Mouse (Mus musculus): Measurements from ENCODE around the gene Tbk1.

The Tbk1 gene

DNA sequence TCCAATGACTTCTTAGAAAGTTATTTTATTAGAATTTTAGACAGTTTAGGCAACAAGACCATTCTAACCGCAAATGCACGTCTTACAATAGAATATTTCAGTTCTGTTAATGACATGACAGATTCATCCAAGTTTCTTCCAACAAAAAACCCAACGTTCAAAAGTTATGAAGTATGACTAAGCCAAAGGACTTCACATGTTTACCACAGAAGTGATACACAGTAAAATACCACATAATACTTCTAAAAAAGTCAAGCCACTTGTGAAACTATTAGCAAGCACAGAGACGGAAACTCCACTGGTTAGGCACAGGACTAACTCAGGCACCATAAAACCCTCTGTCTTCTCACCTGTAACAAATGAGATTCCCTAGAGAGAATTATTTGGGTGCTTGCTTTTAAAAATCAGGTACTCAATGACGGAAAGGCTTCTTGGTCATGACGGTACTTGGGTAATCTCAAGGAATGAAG lies 819 bp upstream of the Tbk1 start:
- no peak for DNase-seq (ENCODE audit: low read depth, low spot score)

DNA sequence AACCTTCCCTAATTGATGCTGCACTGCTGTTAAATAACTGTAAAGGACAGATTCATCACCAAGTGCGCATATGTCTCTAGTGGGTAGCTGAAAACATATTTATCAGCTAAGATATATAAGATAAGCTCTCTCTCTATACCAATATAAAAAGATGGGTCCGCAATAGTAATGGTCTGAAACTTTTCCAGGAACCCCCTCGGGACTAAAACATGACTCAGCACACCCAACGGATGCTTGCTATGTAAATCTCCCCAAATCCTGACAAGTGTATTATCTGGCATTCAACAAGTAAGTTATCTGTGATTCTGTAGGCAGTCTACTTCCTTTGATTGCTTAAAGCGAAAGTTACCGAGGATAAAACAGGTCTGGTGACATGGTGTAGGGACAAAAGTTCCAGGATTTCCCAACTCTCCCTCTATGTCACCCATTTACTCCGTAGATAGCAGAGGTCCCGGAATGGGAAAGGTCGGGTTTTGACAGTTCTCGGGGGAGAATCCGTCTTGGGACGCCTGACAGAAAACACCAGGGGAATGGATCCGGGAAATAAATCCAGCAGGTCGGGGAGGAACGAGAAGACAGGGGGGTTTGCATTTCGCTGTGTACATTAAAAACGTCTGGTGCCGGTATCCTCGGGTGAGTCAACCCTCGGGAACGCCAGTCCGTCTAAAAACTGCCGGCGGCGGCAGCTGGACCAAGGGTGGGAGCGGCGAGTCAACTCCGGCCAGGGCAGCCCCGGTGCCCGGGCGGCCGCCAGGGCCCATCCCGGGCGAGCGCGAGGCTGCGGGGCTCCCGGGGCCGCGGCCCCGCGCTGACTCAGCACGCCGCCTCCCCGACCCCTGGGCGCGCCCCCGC lies 570 bp downstream of the Tbk1 start:
- DNase-seq (ENCODE audit: low read depth, low spot score), result no peak

DNA sequence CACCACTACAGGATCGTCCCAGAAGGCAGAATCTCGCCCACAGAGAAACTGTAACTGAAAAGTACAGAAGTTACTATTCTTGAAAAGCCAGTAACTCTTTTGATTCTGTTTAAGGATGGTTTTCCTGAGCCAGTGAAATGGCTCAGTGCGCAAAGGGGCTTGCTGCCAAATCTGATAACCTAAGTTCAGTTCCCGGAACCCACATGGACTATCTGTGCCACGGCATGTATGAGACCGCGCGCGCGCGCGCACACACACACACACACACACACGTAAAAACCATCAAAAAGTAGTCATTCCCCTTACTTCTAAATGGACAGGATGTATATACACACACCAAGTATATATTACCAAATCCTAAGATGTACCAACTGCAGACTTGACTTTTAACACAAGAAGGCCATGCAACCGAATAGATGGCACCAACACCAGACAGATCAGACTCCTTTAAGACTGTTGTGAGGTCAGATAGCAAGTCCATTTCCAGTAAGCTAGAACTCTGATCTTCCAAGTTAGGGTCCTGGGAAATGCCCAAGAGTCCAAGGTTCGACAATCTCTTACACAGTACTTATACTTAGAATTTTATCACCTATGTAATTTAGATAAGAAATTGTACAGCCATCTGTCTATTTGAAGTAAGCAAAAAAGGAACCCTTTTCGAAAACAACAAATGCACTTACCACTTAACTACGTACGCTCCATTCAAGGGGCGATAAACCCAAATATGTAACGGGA lies 1.4 kb downstream of the Tbk1 start:
- no peak for DNase-seq (ENCODE audit: low read depth, low spot score)

- no peak for DNase-seq (ENCODE audit: low read depth, low spot score)
Measured at GRCm38 (mm10) chr10:121584033-121584432, 2.6 kb downstream of the Tbk1 start.

DNA sequence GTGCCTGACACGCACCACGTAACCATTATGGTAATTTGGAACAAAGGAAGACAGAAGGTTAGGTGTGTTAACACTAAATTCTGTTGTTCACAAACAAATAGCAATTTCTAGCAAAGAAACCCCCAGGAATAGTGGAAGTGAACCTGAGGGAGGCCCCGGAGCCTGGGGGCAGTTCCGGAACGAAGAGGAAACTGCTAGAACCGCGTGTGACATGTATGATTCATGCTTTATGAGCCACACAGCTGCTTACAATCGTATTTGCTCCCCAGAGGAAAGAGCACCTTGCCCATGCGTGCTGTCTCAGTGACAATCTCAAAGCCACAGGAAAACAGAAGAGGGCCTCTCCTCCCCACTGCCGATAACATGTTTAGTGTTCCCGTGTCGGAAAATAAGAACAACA lies 3.6 kb downstream of the Tbk1 start:
- DNase-seq (ENCODE audit: low read depth, low spot score), result no peak

GRCm38 (mm10) chr10:121582287-121582686 lies 4.3 kb downstream of the Tbk1 start:
- no peak for DNase-seq (ENCODE audit: low read depth, low spot score)

DNA sequence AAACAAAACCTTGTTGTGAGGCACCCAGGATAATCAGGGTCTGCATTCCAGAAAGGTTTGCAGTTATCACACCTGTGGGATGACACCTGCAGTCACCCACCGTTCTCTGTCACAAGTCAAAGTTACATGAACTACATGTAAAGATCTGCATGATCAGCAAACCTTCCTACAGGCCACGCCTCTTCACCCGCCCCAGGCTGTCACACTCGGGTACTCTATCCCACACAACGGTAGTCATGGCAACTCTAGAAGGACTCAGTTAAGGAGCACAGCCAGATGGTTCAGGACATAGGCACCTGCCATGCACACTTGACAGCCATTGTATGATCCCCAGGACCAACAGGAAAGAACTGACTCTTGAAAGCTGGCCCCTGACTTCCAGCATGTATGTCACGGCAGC lies 5.2 kb downstream of the Tbk1 start:
- DNase-seq (ENCODE audit: low read depth, low spot score), result no peak

GRCm38 (mm10) chr10:121580381-121580780 lies 6.2 kb downstream of the Tbk1 start:
- no peak for DNase-seq (ENCODE audit: low read depth, low spot score)

GRCm38 (mm10) chr10:121576372-121576771 lies 10.2 kb downstream of the Tbk1 start:
- no peak for DNase-seq (ENCODE audit: low read depth, low spot score)

DNA sequence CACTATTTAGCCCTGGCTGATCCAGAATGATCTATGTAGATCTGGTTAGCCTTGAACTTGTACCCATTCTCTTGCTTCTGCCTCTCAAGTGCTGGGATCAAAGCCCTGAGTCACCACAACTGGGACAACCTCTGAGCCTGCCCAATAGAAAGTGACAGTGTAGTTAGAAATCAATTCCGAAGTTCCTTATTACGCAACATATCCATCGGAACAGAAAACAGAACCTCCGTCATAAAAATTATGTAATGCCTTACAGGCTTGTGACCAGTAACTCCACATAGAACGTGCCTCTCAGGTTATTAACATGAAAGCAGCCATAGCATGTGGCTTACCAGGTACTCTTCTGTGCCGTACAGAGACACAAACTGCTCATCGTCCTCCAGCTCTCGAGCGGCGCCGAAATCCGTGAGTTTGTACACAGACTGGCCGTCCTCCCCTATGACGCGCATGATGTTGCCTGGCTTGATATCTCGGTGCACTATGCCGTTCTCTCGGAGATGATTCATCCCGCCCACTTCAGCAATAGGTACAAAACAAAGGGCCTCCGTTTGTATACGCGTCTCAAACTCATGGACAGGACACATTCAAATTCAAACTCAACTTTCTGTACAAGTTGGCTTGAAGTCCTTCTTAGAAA lies 15.0 kb downstream of the Tbk1 start:
- no peak for DNase-seq (ENCODE audit: low read depth, low spot score)

- no peak for DNase-seq (ENCODE audit: low read depth, low spot score)
Measured at GRCm38 (mm10) chr10:121571031-121571430, 15.6 kb downstream of the Tbk1 start.

DNA sequence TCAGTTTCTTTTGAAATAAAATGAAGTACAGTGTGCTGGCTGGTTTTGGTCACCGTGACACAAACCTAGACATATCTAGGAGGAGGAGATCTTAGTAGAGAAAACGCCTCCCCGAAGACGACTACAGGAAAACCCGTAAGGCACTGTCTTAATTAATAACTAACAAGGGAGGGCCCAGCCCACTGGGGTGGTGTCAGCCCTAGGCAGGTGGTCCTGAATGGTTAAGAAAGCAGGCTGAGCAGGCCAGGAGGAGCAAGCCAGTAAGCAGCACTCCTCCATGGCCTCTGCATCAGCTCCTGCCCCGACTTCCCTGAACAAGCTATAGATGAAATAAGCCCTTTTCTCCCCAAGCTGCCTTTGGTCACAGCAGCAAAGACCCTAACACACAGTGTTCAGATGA lies 16.8 kb downstream of the Tbk1 start:
- DNase-seq (ENCODE audit: low read depth, low spot score), result no peak

- DNase-seq (ENCODE audit: low read depth, low spot score), result peak; percentile 24
Measured at GRCm38 (mm10) chr10:121569001-121569589, 17.5 kb downstream of the Tbk1 start.

DNA sequence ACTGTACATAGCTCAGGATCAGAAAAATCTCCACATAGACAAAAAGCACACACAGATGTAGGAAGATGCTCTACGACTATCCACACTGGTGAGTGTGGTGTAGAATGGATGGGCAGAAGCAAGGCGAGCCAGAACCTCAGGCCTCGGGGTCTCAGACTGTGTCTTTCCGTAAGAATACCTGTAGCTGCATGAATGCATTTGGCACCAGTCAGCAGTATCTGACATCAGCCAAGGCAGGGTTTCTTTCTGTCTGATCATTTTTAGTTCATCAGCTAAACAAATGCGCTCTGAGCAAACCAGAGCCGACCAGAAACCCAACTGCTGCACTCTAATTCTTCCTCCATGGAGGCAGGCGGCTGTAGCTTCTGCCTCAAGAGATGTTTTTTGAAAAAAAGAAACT lies 18.1 kb downstream of the Tbk1 start:
- no peak for DNase-seq (ENCODE audit: low read depth, low spot score)

DNA sequence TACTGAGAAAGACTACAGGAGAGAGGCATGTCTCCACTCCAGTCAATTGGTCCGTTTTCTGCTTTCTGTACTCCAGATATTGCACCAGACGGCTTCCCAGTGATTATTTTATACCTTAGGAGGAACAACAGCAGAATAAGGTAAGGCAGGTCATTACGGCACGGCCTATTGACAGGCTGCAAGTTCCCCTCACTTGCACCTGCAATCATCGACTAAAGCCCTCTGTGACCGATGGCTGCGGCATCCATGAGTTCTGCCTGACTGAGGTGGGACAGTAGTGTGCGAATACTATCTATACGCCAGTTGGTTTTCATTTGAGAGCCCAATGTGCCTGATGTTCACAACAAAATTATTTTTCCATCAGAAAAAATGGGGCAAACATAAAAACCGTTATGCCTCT lies 18.6 kb downstream of the Tbk1 start:
- DNase-seq (ENCODE audit: low read depth, low spot score), result no peak

DNA sequence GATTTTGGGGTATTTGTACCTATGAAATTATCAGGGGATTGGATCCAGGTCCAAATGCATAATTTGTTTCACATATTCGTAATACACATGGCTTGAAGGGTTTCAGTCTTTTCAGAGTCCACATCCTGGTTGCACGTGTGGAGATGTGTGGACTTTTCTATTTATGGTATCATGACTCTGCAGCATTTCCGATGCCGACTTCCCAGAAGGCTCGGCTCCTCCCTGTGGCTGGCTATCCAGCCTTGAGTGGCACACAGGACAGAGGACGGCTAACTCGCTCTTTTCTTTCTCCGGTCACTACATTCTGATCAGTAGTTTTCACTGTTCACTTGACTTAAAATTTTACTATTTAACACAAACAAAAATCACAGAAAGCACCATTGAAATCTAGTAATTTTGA lies 22.1 kb downstream of the Tbk1 start:
- no peak for DNase-seq (ENCODE audit: low read depth, low spot score)

- no peak for DNase-seq (ENCODE audit: low read depth, low spot score)
Measured at GRCm38 (mm10) chr10:121558231-121558630, 28.4 kb downstream of the Tbk1 start.

DNA sequence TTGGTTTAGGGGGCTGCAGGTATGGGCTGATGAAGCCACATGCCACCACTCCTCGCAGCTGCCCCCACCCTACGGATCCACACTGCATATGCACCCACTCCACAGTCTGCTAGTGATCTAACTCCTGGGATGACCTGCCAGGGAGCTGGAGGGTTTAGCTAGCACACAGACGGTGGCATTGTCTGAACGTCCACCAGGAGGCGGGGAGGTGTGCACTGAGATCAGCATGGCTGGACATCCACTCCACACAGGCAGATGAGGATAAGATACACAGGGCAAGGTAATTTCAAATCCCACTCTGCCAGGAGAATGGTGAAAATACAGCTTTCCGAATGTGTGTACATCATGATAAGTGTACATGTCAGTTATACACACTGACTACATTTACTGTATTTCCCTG lies 30.3 kb downstream of the Tbk1 start:
- DNase-seq (ENCODE audit: low read depth, low spot score), result no peak

DNA sequence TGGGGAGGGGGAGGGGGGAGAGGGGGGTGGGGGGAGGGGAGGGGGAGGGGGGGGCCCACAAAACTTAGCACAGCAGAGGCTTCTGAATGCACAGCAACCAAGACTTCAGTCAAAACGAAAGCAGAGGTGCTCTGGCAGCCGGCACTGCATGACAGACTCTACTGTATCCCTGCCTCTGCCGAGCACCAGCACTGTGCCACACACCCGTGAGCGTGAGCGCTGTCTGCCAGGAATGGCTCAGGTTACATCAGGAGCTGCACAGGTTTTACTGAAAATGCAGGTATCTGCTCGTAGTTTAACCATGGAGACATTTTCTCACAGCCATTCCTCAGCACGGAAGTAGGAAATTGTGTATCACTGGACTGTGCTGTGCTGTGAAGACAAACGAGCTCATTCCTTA lies 36.3 kb downstream of the Tbk1 start:
- no peak for DNase-seq (ENCODE audit: low read depth, low spot score)

- no peak for DNase-seq (ENCODE audit: low read depth, low spot score)
Measured at GRCm38 (mm10) chr10:121549670-121550069, 36.9 kb downstream of the Tbk1 start.

DNA sequence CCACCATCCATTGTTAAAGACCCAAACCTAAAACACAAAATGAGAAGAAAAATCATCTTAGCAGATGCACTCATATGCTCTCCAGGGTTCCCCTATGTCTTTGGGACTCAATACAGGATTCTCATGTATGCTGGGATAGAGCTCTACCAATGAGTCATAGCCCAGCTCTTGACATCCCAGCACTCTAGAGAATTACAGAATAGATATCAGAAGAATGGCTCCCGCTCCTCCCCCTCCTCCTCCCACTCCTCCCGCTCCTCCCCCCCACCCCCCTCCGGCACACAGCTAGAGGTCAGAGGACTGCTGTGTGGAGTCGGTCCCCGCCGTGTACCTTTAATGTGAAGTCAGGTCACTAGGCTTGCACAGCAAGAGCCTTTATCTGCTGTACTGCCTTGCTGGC lies 39.4 kb downstream of the Tbk1 start:
- DNase-seq (ENCODE audit: low read depth, low spot score), result no peak

GRCm38 (mm10) chr10:121543577-121543976 lies 43.0 kb downstream of the Tbk1 start:
- no peak for DNase-seq (ENCODE audit: low read depth, low spot score)
